Mouse (Mus musculus) large intestine, adult 2 months (tissue): ENCODE results near the gene Arhgef2. TPM values are rescaled to one million over a fixed set of nuclear protein-coding genes. Genes with fewer than 3 reads are reported as not detected.

ENCODE experiments used
- polyA plus RNA-seq: library from polyadenylated mRNA; depleted of rRNA; stranded (reverse); fragments of >200 nt; gene quantifications from 2 replicates; pipeline ENCODE4 v1.2.3, GENCODE M21; 2012; rRNA removed

Gene Arhgef2
- polyA plus RNA-seq, 1 experiment = 49.2 TPM

Other genes starting within 250 kb of the Arhgef2 start
- 2.4 and 3.2 TPM in 2 replicates for gene Paqr6, start 241.4 kb upstream of the Arhgef2 start, polyA plus RNA-seq
- gene Bglap3, start 233.2 kb upstream of the Arhgef2 start, polyA plus RNA-seq = 2.5 and 5.6 TPM in 2 replicates
- 0.36 and 0.58 TPM in 2 replicates for gene Bglap2, start 227.3 kb upstream of the Arhgef2 start, polyA plus RNA-seq
- gene Bglap, start 221.5 kb upstream of the Arhgef2 start, polyA plus RNA-seq = 1.5 TPM in 1 of 2 replicates, not detected in the other
- 67.4 and 70.5 TPM in 2 replicates for gene Pmf1, start 195.6 kb upstream of the Arhgef2 start, polyA plus RNA-seq
- gene Slc25a44, start 180.8 kb upstream of the Arhgef2 start, polyA plus RNA-seq = 32.0 and 47.7 TPM in 2 replicates
- gene Sema4a, start 144.8 kb upstream of the Arhgef2 start, polyA plus RNA-seq = 221 and 227 TPM in 2 replicates
- gene Lmna, start 96.0 kb upstream of the Arhgef2 start, polyA plus RNA-seq = 90.6 and 165 TPM in 2 replicates
- 0.63 and 0.89 TPM in 2 replicates for gene Mex3a, start 73.6 kb upstream of the Arhgef2 start, polyA plus RNA-seq
- gene Rab25, start 57.7 kb upstream of the Arhgef2 start, polyA plus RNA-seq = 236 and 238 TPM in 2 replicates
- 148 and 165 TPM in 2 replicates for gene Lamtor2, start 52.9 kb upstream of the Arhgef2 start, polyA plus RNA-seq
- gene Ubqln4, start 52.2 kb upstream of the Arhgef2 start, polyA plus RNA-seq = 41.2 and 50.6 TPM in 2 replicates
- 417 and 500 TPM in 2 replicates for gene Ssr2, start 30.1 kb upstream of the Arhgef2 start, polyA plus RNA-seq
- 0.12 TPM in 1 of 2 replicates, not detected in the other for gene Rxfp4, start 47.2 kb downstream of the Arhgef2 start, polyA plus RNA-seq
- 28.6 and 50.6 TPM in 2 replicates for gene Khdc4, start 79.8 kb downstream of the Arhgef2 start, polyA plus RNA-seq
- gene Rit1, start 110.9 kb downstream of the Arhgef2 start, polyA plus RNA-seq = 30.6 and 38.7 TPM in 2 replicates
- 4.7 and 4.9 TPM in 2 replicates for gene Syt11, start 169.2 kb downstream of the Arhgef2 start, polyA plus RNA-seq
- gene Gon4l, start 229.3 kb downstream of the Arhgef2 start, polyA plus RNA-seq = 9.4 and 12.2 TPM in 2 replicates